ENCODE assay signal across 8 mouse cellular contexts in the genomic region with DNA sequence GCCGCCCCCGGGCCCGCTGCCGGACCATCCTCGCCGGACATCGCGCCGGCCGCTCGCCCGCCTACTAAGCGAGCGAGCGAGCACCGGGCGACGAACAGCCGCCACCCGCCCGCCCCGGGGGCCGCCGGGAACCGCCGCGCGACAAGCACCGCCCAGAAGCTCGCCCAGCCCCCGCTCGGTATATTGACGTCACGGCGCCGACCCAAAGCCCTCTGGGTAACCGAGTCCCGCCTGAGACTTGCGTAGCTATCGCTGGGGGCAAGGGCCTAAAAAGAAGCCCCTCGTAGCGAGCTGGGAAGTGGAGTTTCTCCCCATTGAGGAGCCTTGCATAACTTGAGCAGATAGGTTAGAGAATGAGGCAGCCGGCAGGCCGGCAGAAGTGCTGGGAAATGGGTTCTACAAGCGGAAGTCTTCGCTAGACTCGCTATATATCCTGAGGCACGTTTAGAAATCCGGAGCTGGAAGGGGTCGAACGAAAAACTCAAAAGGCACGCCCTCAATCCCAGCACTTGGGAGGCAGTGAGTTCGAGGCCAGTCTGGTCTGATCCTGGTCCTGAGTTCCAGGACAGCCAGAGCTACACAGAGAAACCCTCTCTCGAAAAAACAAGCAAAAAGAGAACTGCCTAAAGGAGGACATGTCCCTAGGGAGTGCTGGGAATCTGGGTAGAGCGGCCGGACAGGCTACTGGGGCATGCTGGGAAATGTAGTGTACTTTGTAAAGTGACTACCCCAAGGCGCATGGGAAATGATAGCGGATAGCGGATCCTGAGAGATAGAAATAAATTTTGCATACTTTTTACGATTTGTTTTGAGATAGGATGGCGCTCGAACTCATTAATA. TPM values are rescaled to one million over a fixed set of nuclear protein-coding genes. Genes with fewer than 3 reads are reported as not detected.
DNase-seq lines count a peak whose midpoint lies in the region; ATAC-seq and TF ChIP-seq lines count a peak whose summit lies in the region.

A gene (minus strand): TSS at position 123 of the 840 bp plus-strand sequence.

- no peaks in the 10 kb centered on the region for H3K27me3 ChIP-seq in Patski
- no peaks in the 10 kb centered on the region for H3K27me3 ChIP-seq in hindbrain, embryonic 14.5 days (ENCODE audit: control insufficient read depth, insufficient read depth, low read length)

- POLR2A ChIA-PET in Patski (lab: Charles Lee): interaction anchor here (0.6 to 0.9 kb wide), 2 partner anchors 11 to 414 kb away, joined by 3 read pairs; no protein-coding TSS in a partner anchor

- no peaks in the 10 kb centered on the region for H3K9me3 ChIP-seq in hindbrain, embryonic 14.5 days (ENCODE audit: control insufficient read depth, low read length)

- WGBS in hindbrain, embryonic 14.5 days: under 1% methylated on average over 57 of the region's 62 CpGs

- ATAC-seq in Patski: peak; percentile 88
- ATAC-seq in hindbrain, embryonic 14.5 days (ENCODE audit: low FRiP score): peak; percentile 92

- CTCF ChIA-PET in Patski (lab: Charles Lee): interaction anchor here (1.3 to 4.3 kb wide), 2 partner anchors 11 to 22 kb away, joined by 3 to 13 read pairs; no protein-coding TSS in a partner anchor

- H3K4me3 ChIP-seq in hindbrain, embryonic 14.5 days (replicated peaks; ENCODE audit: low read length): peak within 1 kb of the TSS; percentile 88

- peaks cover 33% of the 10 kb centered on the region for H3K4me1 ChIP-seq in hindbrain, embryonic 14.5 days (replicated peaks; ENCODE audit: control insufficient read depth, insufficient read depth, low read length)

- H3K36me3 ChIP-seq in hindbrain, embryonic 14.5 days (replicated peaks; ENCODE audit: control insufficient read depth, insufficient read depth): peaks cover 4% of the 10 kb centered on the region; the same call in 1 of the 2 replicates

- no peak for TF ChIP-seq CTCF in Patski (IDR thresholded peaks at IDR 0.05)

- DNase-seq in Patski (ENCODE audit: low read depth, low spot score): peak; percentile 67
- peak; percentile 97 to 98 for DNase-seq in cerebellum, postnatal 14 days
- peak; percentile 89 to 94 for DNase-seq in frontal cortex, postnatal 25 days (ENCODE audit: low spot score in 2 of 2)
- DNase-seq in hindbrain, embryonic 14.5 days (ENCODE audit: low spot score): peak; percentile 94
- peak; percentile 97 for DNase-seq in layer of hippocampus, postnatal 36 days
- DNase-seq in lung, postnatal 36 days: peak; percentile 96
- DNase-seq in retina, postnatal 1 day: peak; percentile 96
- peak; percentile 94 to 95 for DNase-seq in urinary bladder, adult 18-20 months (ENCODE audit: low spot score in 2 of 2)

- in situ Hi-C loops in Patski (cut with MboI; ENCODE audit: low pct_unique_long_range_greater_than_20kb): no loop called here

- peak within 1 kb of the TSS; percentile 89 for H3K4me2 ChIP-seq in hindbrain, embryonic 14.5 days (replicated peaks)

- peak within 1 kb of the TSS; percentile 86 for H3K27ac ChIP-seq in hindbrain, embryonic 14.5 days

- H3K9ac ChIP-seq in hindbrain, embryonic 14.5 days: peak within 1 kb of the TSS; percentile 96

RNA-seq across cellular contexts. Expression of the gene that starts here (rescaled TPM):
- 85.2 TPM for polyA plus RNA-seq in Patski (2021)
- 50.1 and 54.7 TPM in 2 replicates for polyA plus RNA-seq in hindbrain, embryonic 14.5 days (2014; fragmentation: Nextera tagmentation; extraction: Ambion mirVana)
- total RNA-seq in layer of hippocampus, postnatal 36 days (2021): 100 to 1,000 TPM; 146 to 164 TPM

Comparison
In these comparisons a context has a peak if more than half of its experiments do, and no peak if none do; other contexts are left out.
1. Peak in every context shown above with its lines: DNase-seq, ATAC-seq, H3K4me3 ChIP-seq and H3K27ac ChIP-seq.